ENCODE assay signal across 16 mouse cellular contexts in genomic region chr11:59058025-59058424, GRCm38 (mm10).
"Had no signal": no experiment of that assay in that cellular context is flagged by ENCODE, and none has a peak within 500 bp of the region (broad histone marks: within the 10 kb centered on the region; RNA-seq: fewer than 3 reads in every experiment).

No protein-coding gene starts in this region.

- H3K4me3 ChIP-seq: neural tube, embryonic 13.5 days; neural tube, embryonic 15.5 days; stomach, embryonic 15.5 days had no signal

- DNase-seq: retina, postnatal 1 day; right cerebral cortex, adult 18-20 months; right cerebral cortex, postnatal 14 days; right cerebral cortex, postnatal 25 days; right cerebral cortex, postnatal 4 days; spleen, adult 18-20 months; thymus, adult 18-20 months; thymus, adult 2 months; thymus, postnatal 14 days; thymus, postnatal 25 days; thymus, postnatal 36 days; thymus, postnatal 4 days had no signal

- H3K4me1 ChIP-seq: neural tube, embryonic 13.5 days; neural tube, embryonic 15.5 days; stomach, embryonic 15.5 days had no signal

- H3K27ac ChIP-seq: neural tube, embryonic 13.5 days; neural tube, embryonic 15.5 days; stomach, embryonic 15.5 days; stomach, postnatal 0 days had no signal

- H3K9ac ChIP-seq: neural tube, embryonic 13.5 days; neural tube, embryonic 15.5 days; stomach, embryonic 15.5 days had no signal

- H3K36me3 ChIP-seq: neural tube, embryonic 13.5 days; neural tube, embryonic 15.5 days; stomach, embryonic 15.5 days had no signal

- H3K27me3 ChIP-seq: neural tube, embryonic 13.5 days; neural tube, embryonic 15.5 days; stomach, embryonic 15.5 days had no signal

- H3K9me3 ChIP-seq: neural tube, embryonic 13.5 days; neural tube, embryonic 15.5 days; stomach, embryonic 15.5 days had no signal

- H3K4me2 ChIP-seq: neural tube, embryonic 13.5 days; neural tube, embryonic 15.5 days; stomach, embryonic 15.5 days had no signal
